Mouse (Mus musculus): ENCODE data around the gene Ggt1. TPM values are rescaled to one million over a fixed set of nuclear protein-coding genes. Genes with fewer than 3 reads are reported as not detected.

The Ggt1 gene
- polyA plus RNA-seq, 1 experiment from 2014 or later, result 0.53 TPM

DNA sequence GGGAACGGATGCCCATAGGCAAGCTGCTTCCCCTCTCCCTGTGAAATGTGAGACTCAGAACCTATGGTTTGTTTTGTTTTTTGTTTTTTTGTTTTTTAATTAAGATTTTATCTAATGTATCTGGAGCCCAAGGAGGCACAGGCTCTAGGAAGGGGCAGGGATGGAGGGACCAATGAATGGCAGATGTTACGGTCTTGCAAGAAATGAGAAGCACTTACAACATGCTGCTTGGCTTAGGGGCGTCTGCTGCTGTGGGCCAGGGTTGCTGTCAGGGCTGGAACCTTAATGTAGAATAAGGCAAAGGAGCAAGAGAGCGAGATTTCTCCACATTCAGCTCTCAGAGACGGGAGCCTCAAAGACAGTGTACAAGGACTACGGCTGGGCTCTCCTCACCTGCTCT lies 5.8 kb upstream of the Ggt1 start:
- Histone ChIP-seq H3K9ac (replicated peaks; ENCODE audit: low read depth, low read length) (no peak overlapping the region), H3K9me3 (ENCODE audit: control insufficient read depth, low read length) (no peaks in the 10 kb centered on the region), H3K36me3 (ENCODE audit: control insufficient read depth, insufficient read depth) (no peaks in the 10 kb centered on the region), H3K4me2 (ENCODE audit: low read length) (no peak overlapping the region), H3K27ac (ENCODE audit: low read length) (no peak overlapping the region; the same call in 1 of the 2 replicates), H3K27me3 (replicated peaks; ENCODE audit: control insufficient read depth, insufficient read depth, low read length) (no peaks in the 10 kb centered on the region), H3K4me3 (replicated peaks; ENCODE audit: low read length) (no peak overlapping the region), H3K4me1 (replicated peaks; ENCODE audit: control insufficient read depth, insufficient read depth, low read length) (peaks cover 36% of the 10 kb centered on the region)
- no peak for ATAC-seq
- WGBS, result 47% methylated on average over 6 of the region's 6 CpGs

GRCm38 (mm10) chr10:75556026-75556425 lies 5.4 kb upstream of the Ggt1 start:
- no peaks in the 10 kb centered on the region for H3K9me3 ChIP-seq (ENCODE audit: control insufficient read depth, low read length)
- ATAC-seq, result peak; percentile 70
- H3K27me3 ChIP-seq (replicated peaks; ENCODE audit: control insufficient read depth, insufficient read depth, low read length), result no peaks in the 10 kb centered on the region
- H3K27ac ChIP-seq (ENCODE audit: low read length), result peak overlapping the region; percentile 65
- 9% methylated on average over 9 of the region's 9 CpGs for WGBS
- H3K4me2 ChIP-seq (ENCODE audit: low read length), result no peak overlapping the region
- no peaks in the 10 kb centered on the region for H3K36me3 ChIP-seq (ENCODE audit: control insufficient read depth, insufficient read depth)
- H3K4me3 ChIP-seq (replicated peaks; ENCODE audit: low read length), result no peak overlapping the region
- no peak overlapping the region for H3K9ac ChIP-seq (replicated peaks; ENCODE audit: low read depth, low read length)
- peaks cover 41% of the 10 kb centered on the region for H3K4me1 ChIP-seq (replicated peaks; ENCODE audit: control insufficient read depth, insufficient read depth, low read length)

DNA sequence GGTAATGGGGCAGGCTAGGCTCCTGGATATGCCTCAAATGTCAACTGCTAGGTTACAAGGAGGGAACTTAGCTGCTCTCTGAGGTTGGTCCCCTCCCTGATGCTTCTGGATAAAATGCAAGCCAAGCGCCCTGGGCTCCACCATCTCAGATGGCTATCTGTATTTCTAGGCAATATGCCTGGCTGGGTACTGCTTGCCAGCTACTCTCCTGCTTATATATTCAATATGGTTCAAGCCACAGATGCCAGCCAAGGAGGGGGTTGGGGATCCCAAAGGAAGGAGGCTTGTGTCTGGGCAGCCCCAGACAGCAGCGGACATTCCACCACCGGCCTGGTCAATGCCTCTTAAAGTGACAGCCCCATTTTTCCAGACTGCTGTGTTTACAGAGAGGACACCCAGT lies 2.9 kb upstream of the Ggt1 start:
- Histone ChIP-seq H3K27ac (ENCODE audit: low read length) (peak overlapping the region; percentile 46), H3K4me3 (replicated peaks; ENCODE audit: low read length) (peak overlapping the region; percentile 52), H3K9me3 (ENCODE audit: control insufficient read depth, low read length) (no peaks in the 10 kb centered on the region), H3K27me3 (replicated peaks; ENCODE audit: control insufficient read depth, insufficient read depth, low read length) (no peaks in the 10 kb centered on the region), H3K4me2 (ENCODE audit: low read length) (peak overlapping the region; percentile 89), H3K36me3 (ENCODE audit: control insufficient read depth, insufficient read depth) (no peaks in the 10 kb centered on the region), H3K9ac (replicated peaks; ENCODE audit: low read depth, low read length) (peak overlapping the region; percentile 5; the same call in 1 of the 2 replicates), H3K4me1 (replicated peaks; ENCODE audit: control insufficient read depth, insufficient read depth, low read length) (peaks cover 42% of the 10 kb centered on the region)
- 14% methylated on average over 3 of the region's 3 CpGs for WGBS
- peak; percentile 42 for ATAC-seq

GRCm38 (mm10) chr10:75559041-75559675 lies 2.2 kb upstream of the Ggt1 start:
- Histone ChIP-seq H3K27ac (ENCODE audit: low read length) (peak overlapping the region; percentile 79), H3K9ac (replicated peaks; ENCODE audit: low read depth, low read length) (peak overlapping the region; percentile 83), H3K4me3 (replicated peaks; ENCODE audit: low read length) (peak overlapping the region; percentile 52), H3K36me3 (ENCODE audit: control insufficient read depth, insufficient read depth) (no peaks in the 10 kb centered on the region), H3K27me3 (replicated peaks; ENCODE audit: control insufficient read depth, insufficient read depth, low read length) (no peaks in the 10 kb centered on the region), H3K4me1 (replicated peaks; ENCODE audit: control insufficient read depth, insufficient read depth, low read length) (peaks cover 42% of the 10 kb centered on the region), H3K4me2 (ENCODE audit: low read length) (peak overlapping the region; percentile 89), H3K9me3 (ENCODE audit: control insufficient read depth, low read length) (no peaks in the 10 kb centered on the region)
- 3% methylated on average over 14 of the region's 14 CpGs for WGBS
- ATAC-seq, result peak; percentile 4

DNA sequence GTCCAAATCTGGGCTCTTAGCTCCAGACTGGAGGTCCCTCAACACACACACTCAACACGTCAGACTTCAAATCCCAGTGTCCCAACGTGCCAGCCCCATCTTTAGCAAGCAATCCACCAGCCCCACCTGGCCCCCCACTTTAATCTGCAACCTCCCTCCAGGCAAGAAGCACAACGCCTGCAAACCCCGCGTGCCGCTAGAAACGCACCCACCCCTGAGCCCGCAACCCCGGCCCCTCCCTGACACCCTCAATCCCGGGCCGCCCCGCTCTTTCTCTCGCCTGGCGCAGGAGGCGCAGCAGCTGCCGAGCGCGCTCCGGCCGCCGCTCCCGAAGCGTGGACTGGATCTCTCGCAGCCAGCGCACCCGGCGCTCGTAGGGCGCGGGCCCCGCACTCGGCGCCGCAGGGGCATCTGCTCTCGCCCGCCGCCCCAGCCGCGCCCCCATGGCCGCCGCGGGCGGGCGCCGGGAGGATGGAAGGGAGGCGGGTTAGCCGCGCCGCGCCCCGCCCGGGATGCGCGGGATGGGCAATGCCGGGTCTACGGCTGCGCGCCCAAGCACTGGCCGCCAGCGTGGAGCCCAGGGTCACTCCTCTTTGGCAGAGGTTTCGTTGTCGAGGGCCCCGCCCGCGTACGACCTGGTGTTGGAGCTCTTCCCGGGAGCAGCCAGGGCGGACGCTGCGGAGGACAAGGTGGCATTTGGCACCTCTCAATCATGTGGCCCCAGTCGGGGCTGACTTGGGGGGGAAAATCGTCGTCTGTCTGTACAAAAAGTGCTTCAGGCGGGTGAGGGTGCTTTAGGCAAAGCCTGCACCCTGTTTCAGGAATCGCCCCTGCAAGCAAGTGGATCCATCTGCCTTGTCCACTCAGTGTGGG lies 1.5 kb upstream of the Ggt1 start, which contains the start of gene Lrrc75b:
Gene Lrrc75b (minus strand): TSS at position 655 of the 873 bp plus-strand sequence.
- Histone ChIP-seq H3K36me3 (ENCODE audit: control insufficient read depth, insufficient read depth) (no peaks in the 10 kb centered on the region), H3K27ac (ENCODE audit: low read length) (peak within 1 kb of the TSS; percentile 79), H3K9me3 (ENCODE audit: control insufficient read depth, low read length) (no peaks in the 10 kb centered on the region), H3K27me3 (replicated peaks; ENCODE audit: control insufficient read depth, insufficient read depth, low read length) (no peaks in the 10 kb centered on the region), H3K4me3 (replicated peaks; ENCODE audit: low read length) (peak within 1 kb of the TSS; percentile 52), H3K4me1 (replicated peaks; ENCODE audit: control insufficient read depth, insufficient read depth, low read length) (peaks cover 42% of the 10 kb centered on the region), H3K4me2 (ENCODE audit: low read length) (peak within 1 kb of the TSS; percentile 89), H3K9ac (replicated peaks; ENCODE audit: low read depth, low read length) (peak within 1 kb of the TSS; percentile 83)
- under 1% methylated on average over 74 of the region's 75 CpGs for whole genome bisulfite sequencing
- peak; percentile 43 for ATAC-seq

GRCm38 (mm10) chr10:75560549-75560899 lies 880 bp upstream of the Ggt1 start:
- Histone ChIP-seq H3K27me3 (replicated peaks; ENCODE audit: control insufficient read depth, insufficient read depth, low read length) (no peaks in the 10 kb centered on the region), H3K36me3 (ENCODE audit: control insufficient read depth, insufficient read depth) (no peaks in the 10 kb centered on the region), H3K9me3 (ENCODE audit: control insufficient read depth, low read length) (no peaks in the 10 kb centered on the region), H3K27ac (ENCODE audit: low read length) (peak overlapping the region; percentile 79), H3K4me2 (ENCODE audit: low read length) (peak overlapping the region; percentile 89), H3K4me3 (replicated peaks; ENCODE audit: low read length) (peak overlapping the region; percentile 52), H3K4me1 (replicated peaks; ENCODE audit: control insufficient read depth, insufficient read depth, low read length) (peaks cover 42% of the 10 kb centered on the region), H3K9ac (replicated peaks; ENCODE audit: low read depth, low read length) (peak overlapping the region; percentile 83)
- 14% methylated on average over 6 of the region's 6 CpGs for WGBS
- ATAC-seq, result peak; percentile 9; the same call in 1 of the 2 replicates

DNA sequence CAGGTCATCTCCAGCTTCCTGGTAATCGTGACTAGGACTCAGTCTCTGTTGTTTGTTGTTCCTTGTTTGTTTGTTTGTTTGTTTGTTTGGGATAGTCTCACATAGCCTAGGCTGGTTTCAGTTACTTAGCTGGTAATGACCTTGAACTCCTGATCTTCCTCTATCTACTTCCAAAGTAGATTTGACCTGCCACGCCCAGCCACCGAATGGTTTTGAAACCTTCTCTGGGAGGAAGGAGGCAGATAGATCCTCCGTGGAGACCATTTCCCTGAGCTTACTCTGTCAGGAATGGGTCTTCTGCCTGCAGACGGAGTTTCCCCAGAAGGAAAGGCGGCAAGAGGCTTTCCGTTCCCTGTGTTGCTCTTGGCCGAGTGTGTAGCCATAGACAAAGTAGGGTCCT lies 1.2 kb downstream of the Ggt1 start:
- no peak overlapping the region for H3K27ac ChIP-seq (ENCODE audit: low read length)
- WGBS, result 82% methylated on average over 8 of the region's 8 CpGs
- ATAC-seq, result no peak

GRCm38 (mm10) chr10:75564687-75565265 lies 3.4 kb downstream of the Ggt1 start:
- Histone ChIP-seq H3K4me2 (ENCODE audit: low read length) (no peak overlapping the region), H3K27ac (ENCODE audit: low read length) (no peak overlapping the region), H3K27me3 (replicated peaks; ENCODE audit: control insufficient read depth, insufficient read depth, low read length) (no peaks in the 10 kb centered on the region), H3K9me3 (ENCODE audit: control insufficient read depth, low read length) (no peaks in the 10 kb centered on the region), H3K9ac (replicated peaks; ENCODE audit: low read depth, low read length) (no peak overlapping the region), H3K4me1 (replicated peaks; ENCODE audit: control insufficient read depth, insufficient read depth, low read length) (peaks cover 11% of the 10 kb centered on the region), H3K4me3 (replicated peaks; ENCODE audit: low read length) (no peak overlapping the region), H3K36me3 (ENCODE audit: control insufficient read depth, insufficient read depth) (no peaks in the 10 kb centered on the region)
- WGBS, result 88% methylated on average over 12 of the region's 12 CpGs
- no peak for ATAC-seq

More for the DNA sequence above, 1.2 kb downstream of the Ggt1 start:
- peaks cover 23% of the 10 kb centered on the region for H3K4me1 ChIP-seq (replicated peaks; ENCODE audit: control insufficient read depth, insufficient read depth, low read length)
- no peaks in the 10 kb centered on the region for H3K27me3 ChIP-seq (replicated peaks; ENCODE audit: control insufficient read depth, insufficient read depth, low read length)
- no peaks in the 10 kb centered on the region for H3K9me3 ChIP-seq (ENCODE audit: control insufficient read depth, low read length)
- no peaks in the 10 kb centered on the region for H3K36me3 ChIP-seq (ENCODE audit: control insufficient read depth, insufficient read depth)
- H3K9ac ChIP-seq (replicated peaks; ENCODE audit: low read depth, low read length), result no peak overlapping the region
- no peak overlapping the region for H3K4me3 ChIP-seq (replicated peaks; ENCODE audit: low read length)
- H3K4me2 ChIP-seq (ENCODE audit: low read length), result no peak overlapping the region

- Histone ChIP-seq H3K4me2 (ENCODE audit: low read length) (no peak overlapping the region), H3K4me3 (replicated peaks; ENCODE audit: low read length) (no peak overlapping the region), H3K9me3 (ENCODE audit: control insufficient read depth, low read length) (no peaks in the 10 kb centered on the region), H3K9ac (replicated peaks; ENCODE audit: low read depth, low read length) (no peak overlapping the region), H3K27ac (ENCODE audit: low read length) (no peak overlapping the region), H3K4me1 (replicated peaks; ENCODE audit: control insufficient read depth, insufficient read depth, low read length) (peaks cover 7% of the 10 kb centered on the region), H3K36me3 (ENCODE audit: control insufficient read depth, insufficient read depth) (no peaks in the 10 kb centered on the region), H3K27me3 (replicated peaks; ENCODE audit: control insufficient read depth, insufficient read depth, low read length) (no peaks in the 10 kb centered on the region)
- WGBS, result 71% methylated on average over 6 of the region's 6 CpGs
- ATAC-seq, result no peak
Measured at GRCm38 (mm10) chr10:75565436-75565835, 4.0 kb downstream of the Ggt1 start.

All from forebrain, embryonic 16.5 days (tissue).